Mouse (Mus musculus) embryonic facial prominence, embryonic 14.5 days (tissue): ENCODE data around the gene Sgcd. TPM values are rescaled to one million over a fixed set of nuclear protein-coding genes. Genes with fewer than 3 reads are reported as not detected.

Experiments
- ATAC-seq: fragments of 200-750 bp; cut with Nextera tagmentation; 2 replicates; pipeline ENCODE4 v1.8.0; 2017; ENCODE audit warnings: low read depth, moderate number of reproducible peaks, moderate TSS enrichment
- DNase-seq: peaks from one replicate; pipeline ENCODE4 v3.0.0-alpha.2; 2015; ENCODE audit warnings: low spot score
- H3K27ac ChIP-seq: fragments of 300-500 bp; sonication (generic); replicated peaks from 2 replicates; pipeline ENCODE4 v1.5.1; 2014; ENCODE audit warnings: low read depth, mild to moderate bottlenecking, low read length, moderate library complexity
- H3K27me3 ChIP-seq: fragments of 300-500 bp; sonication (generic); replicated peaks from 2 replicates; pipeline ENCODE4 v1.6.1; 2014; ENCODE audit warnings: low read length; ENCODE audit not compliant: control insufficient read depth, insufficient read depth
- H3K36me3 ChIP-seq: fragments of 300-500 bp; sonication (generic); 2 replicates; pipeline ENCODE4 v1.6.1; 2014; ENCODE audit warnings: low read length, mixed read lengths; ENCODE audit not compliant: control insufficient read depth, insufficient read depth
- H3K4me1 ChIP-seq: fragments of 300-500 bp; sonication (generic); 2 replicates; pipeline ENCODE4 v1.6.1; 2014; ENCODE audit warnings: antibody characterized with exemption, low read length; ENCODE audit not compliant: control insufficient read depth, insufficient read depth
- H3K4me2 ChIP-seq: fragments of 300-500 bp; sonication (generic); 2 replicates; pipeline ENCODE4 v1.6.1; 2014; ENCODE audit warnings: low read depth, mild to moderate bottlenecking, low read length, moderate library complexity, mixed read lengths
- H3K4me3 ChIP-seq: fragments of 300-500 bp; sonication (generic); 2 replicates; pipeline ENCODE4 v1.5.1; 2014; ENCODE audit warnings: low read depth, mild to moderate bottlenecking, low read length
- H3K9ac ChIP-seq: fragments of 300-500 bp; sonication (generic); 2 replicates; pipeline ENCODE4 v1.6.1; 2014; ENCODE audit warnings: low read depth, mild to moderate bottlenecking, low read length, moderate library complexity, mixed read lengths
- H3K9me3 ChIP-seq: fragments of 300-500 bp; sonication (generic); 2 replicates; pipeline ENCODE4 v1.6.1; 2016; ENCODE audit warnings: low read length; ENCODE audit not compliant: control insufficient read depth
- WGBS: fragments of 180-500 bp; shearing (Covaris S2); extraction: QIAGEN DNeasy Blood & Tissue Kit; methylation state at CpG from one replicate; pipeline ENCODE4 v1.1.7; 2014; 5-methylcytosine and 5-hydroxymethylcytosine counted together
- polyA plus RNA-seq: library from polyadenylated mRNA; unstranded; fragments of >200 nt; fragmentation: Nextera tagmentation; extraction: Ambion mirVana; gene quantifications from 2 replicates; pipeline ENCODE4 v1.2.1, GENCODE M21; 2014

Sgcd gene
- polyA plus RNA-seq, 1 experiment from 2014 or later = 12.0 TPM

GRCm38 (mm10) chr11:47069769-47070384 is 918.9 kb downstream of the Sgcd start:
- WGBS = 91% methylated on average over 2 of the region's 2 CpGs
- ATAC-seq = no peak
- no peak for DNase-seq
- no peaks in the 10 kb centered on the region for H3K27me3 ChIP-seq
- H3K4me1 ChIP-seq = no peaks in the 10 kb centered on the region
- no peak overlapping the region for H3K9ac ChIP-seq
- no peak overlapping the region for H3K27ac ChIP-seq
- no peaks in the 10 kb centered on the region for H3K36me3 ChIP-seq
- H3K4me3 ChIP-seq = no peak overlapping the region
- no peak overlapping the region for H3K4me2 ChIP-seq
- H3K9me3 ChIP-seq = no peaks in the 10 kb centered on the region

GRCm38 (mm10) chr11:47063690-47064089 is 925.1 kb downstream of the Sgcd start:
- Histone ChIP-seq H3K27ac (no peak overlapping the region), H3K4me2 (no peak overlapping the region), H3K9ac (no peak overlapping the region), H3K4me3 (no peak overlapping the region), H3K27me3 (no peaks in the 10 kb centered on the region), H3K36me3 (no peaks in the 10 kb centered on the region), H3K4me1 (no peaks in the 10 kb centered on the region), H3K9me3 (no peaks in the 10 kb centered on the region)
- DNase-seq = no peak
- 81% methylated on average over 4 of the region's 4 CpGs for whole genome bisulfite sequencing
- ATAC-seq = no peak

DNA sequence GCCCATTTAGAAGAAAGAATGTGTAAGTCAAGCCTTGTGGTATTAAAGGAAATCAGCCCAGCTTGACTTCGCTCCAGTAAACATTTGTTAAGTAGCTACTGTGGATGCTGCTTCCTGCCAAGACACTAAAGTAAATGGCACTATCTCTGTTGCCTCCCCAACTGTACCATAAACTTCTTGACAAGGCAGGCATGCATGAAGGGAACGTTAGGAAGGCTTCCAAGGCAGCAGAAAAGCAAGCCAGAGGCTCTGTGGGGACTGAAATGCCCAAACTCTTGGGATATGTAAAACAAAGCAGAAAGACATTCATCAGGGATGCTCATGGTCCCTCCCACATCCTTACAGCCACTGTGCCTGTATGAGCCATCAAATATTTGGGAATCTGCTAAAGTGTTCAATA is 938.4 kb downstream of the Sgcd start:
- Histone ChIP-seq H3K9me3 (no peaks in the 10 kb centered on the region), H3K4me1 (no peaks in the 10 kb centered on the region), H3K9ac (no peak overlapping the region), H3K4me2 (no peak overlapping the region), H3K27ac (no peak overlapping the region), H3K27me3 (no peaks in the 10 kb centered on the region), H3K36me3 (no peaks in the 10 kb centered on the region), H3K4me3 (no peak overlapping the region)
- DNase-seq = no peak
- WGBS = 64% methylated on average over 2 of the region's 2 CpGs
- no peak for ATAC-seq

DNA sequence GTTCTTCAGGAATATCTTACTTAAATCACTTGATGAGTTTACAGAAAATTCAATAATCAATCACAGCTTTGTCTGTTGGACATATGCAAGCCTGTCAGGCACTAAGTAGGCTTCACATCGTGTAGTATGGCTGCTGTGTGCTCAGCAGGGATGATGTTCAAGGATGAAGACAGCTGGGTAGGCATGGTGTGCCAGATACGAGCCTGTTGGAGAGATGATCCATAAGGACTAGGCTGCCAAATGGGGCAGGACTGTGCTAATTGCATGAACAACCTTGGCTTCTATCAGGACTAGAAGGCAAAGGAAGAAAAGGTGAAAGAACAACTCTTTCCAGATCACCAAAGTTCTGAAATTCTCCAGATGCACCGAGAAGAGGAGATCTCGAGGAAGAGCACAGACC is 939.0 kb downstream of the Sgcd start:
- Histone ChIP-seq H3K27me3 (no peaks in the 10 kb centered on the region), H3K36me3 (no peaks in the 10 kb centered on the region), H3K4me3 (no peak overlapping the region), H3K27ac (no peak overlapping the region), H3K4me2 (no peak overlapping the region), H3K9me3 (peaks cover 3% of the 10 kb centered on the region), H3K9ac (no peak overlapping the region), H3K4me1 (no peaks in the 10 kb centered on the region)
- 84% methylated on average over 4 of the region's 4 CpGs for WGBS
- DNase-seq = no peak
- ATAC-seq = no peak

DNA sequence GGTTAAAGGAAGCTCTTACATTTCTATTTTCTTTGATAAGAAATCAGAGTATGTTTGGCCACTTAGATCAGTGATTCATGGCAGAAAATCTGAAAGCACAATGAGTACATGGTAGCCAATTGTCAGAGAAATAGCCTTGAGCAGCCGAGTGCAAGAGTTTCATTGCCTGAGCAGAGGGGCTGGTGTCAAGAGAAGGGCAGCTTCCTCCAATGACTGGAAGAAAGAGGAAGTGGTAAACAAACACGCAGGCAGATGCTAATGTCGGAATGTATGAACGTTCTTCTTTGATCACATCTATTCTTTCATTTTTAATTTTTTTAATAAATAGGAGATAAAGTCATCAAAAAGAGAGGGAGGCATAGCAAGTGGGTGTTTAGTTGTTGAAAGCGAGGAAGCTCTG is 956.5 kb downstream of the Sgcd start:
- no peak overlapping the region for H3K27ac ChIP-seq
- H3K4me2 ChIP-seq = no peak overlapping the region
- ATAC-seq (no peak), DNase-seq (no peak)
- H3K4me1 ChIP-seq = no peaks in the 10 kb centered on the region
- WGBS = 76% methylated on average over 5 of the region's 5 CpGs
- H3K4me3 ChIP-seq = no peak overlapping the region
- H3K9ac ChIP-seq = no peak overlapping the region
- no peaks in the 10 kb centered on the region for H3K27me3 ChIP-seq
- H3K9me3 ChIP-seq = no peaks in the 10 kb centered on the region
- no peaks in the 10 kb centered on the region for H3K36me3 ChIP-seq

DNA sequence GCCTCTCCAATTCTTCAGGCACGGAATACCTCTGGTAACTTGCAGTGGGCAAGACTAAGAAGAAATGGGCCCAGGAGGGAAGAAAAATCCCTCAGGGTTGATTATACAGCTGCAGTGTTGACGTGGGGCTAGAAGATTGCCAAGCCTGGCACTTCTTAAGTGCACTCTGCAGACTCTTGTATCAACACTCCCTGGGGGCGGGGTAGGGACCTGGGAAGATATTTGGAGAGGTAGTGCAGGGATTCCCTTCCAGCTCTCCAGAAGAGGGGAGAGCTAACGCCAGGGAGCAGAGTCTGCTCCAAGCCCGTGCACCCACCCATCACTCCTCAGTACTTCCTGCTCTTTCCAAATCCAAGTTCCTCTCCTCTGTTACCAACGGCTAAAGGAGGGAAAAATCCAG is 967.9 kb downstream of the Sgcd start:
- ATAC-seq (no peak), DNase-seq (peak; percentile 26)
- H3K4me1 ChIP-seq = no peaks in the 10 kb centered on the region
- H3K27me3 ChIP-seq = no peaks in the 10 kb centered on the region
- no peak overlapping the region for H3K4me2 ChIP-seq
- H3K36me3 ChIP-seq = no peaks in the 10 kb centered on the region
- no peak overlapping the region for H3K27ac ChIP-seq
- 32% methylated on average over 6 of the region's 6 CpGs for WGBS
- H3K4me3 ChIP-seq = no peak overlapping the region
- H3K9ac ChIP-seq = no peak overlapping the region
- H3K9me3 ChIP-seq = no peaks in the 10 kb centered on the region

DNA sequence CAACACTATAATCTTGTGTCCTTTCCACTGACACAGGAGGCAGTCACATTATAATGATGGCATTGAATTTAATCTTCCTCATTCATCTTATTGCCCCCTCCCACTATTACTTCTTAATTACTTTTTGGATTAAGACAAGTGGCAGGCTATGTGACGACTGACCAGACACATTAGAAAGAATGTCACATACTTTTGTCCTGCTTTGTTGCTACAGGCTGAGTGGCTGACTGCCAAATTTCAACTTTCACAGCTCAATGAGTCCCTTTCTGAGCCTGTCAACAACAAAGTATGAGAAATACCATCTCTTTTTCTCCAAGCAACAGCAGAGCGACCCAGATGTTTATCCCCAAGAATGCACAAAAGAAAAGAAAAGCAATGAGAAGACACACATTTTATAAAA is 970.6 kb downstream of the Sgcd start:
- H3K9ac ChIP-seq = no peak overlapping the region
- no peak overlapping the region for H3K4me3 ChIP-seq
- no peaks in the 10 kb centered on the region for H3K27me3 ChIP-seq
- no peaks in the 10 kb centered on the region for H3K36me3 ChIP-seq
- WGBS = 56% methylated on average over 2 of the region's 2 CpGs
- H3K27ac ChIP-seq = no peak overlapping the region
- no peak overlapping the region for H3K4me2 ChIP-seq
- no peak for ATAC-seq
- peak; percentile 36 for DNase-seq
- H3K9me3 ChIP-seq = no peaks in the 10 kb centered on the region
- H3K4me1 ChIP-seq = no peaks in the 10 kb centered on the region

- H3K4me2 ChIP-seq = no peak overlapping the region
- ATAC-seq = no peak
- no peaks in the 10 kb centered on the region for H3K4me1 ChIP-seq
- H3K27ac ChIP-seq = no peak overlapping the region
- 83% methylated on average over 2 of the region's 2 CpGs for WGBS
- no peaks in the 10 kb centered on the region for H3K9me3 ChIP-seq
- no peak overlapping the region for H3K9ac ChIP-seq
- no peak for DNase-seq
- no peaks in the 10 kb centered on the region for H3K27me3 ChIP-seq
- H3K4me3 ChIP-seq = no peak overlapping the region
- H3K36me3 ChIP-seq = no peaks in the 10 kb centered on the region
Measured at GRCm38 (mm10) chr11:47015683-47016082, 973.1 kb downstream of the Sgcd start.

- ATAC-seq = no peak
- no peak overlapping the region for H3K9ac ChIP-seq
- DNase-seq = no peak
- no peak overlapping the region for H3K4me2 ChIP-seq
- H3K4me1 ChIP-seq = no peaks in the 10 kb centered on the region
- H3K36me3 ChIP-seq = no peaks in the 10 kb centered on the region
- H3K27me3 ChIP-seq = no peaks in the 10 kb centered on the region
- H3K4me3 ChIP-seq = no peak overlapping the region
- no peaks in the 10 kb centered on the region for H3K9me3 ChIP-seq
- no peak overlapping the region for H3K27ac ChIP-seq
Measured at GRCm38 (mm10) chr11:47014278-47014677, 974.5 kb downstream of the Sgcd start.
